Mouse (Mus musculus) embryonic facial prominence, embryonic 15.5 days (tissue): ENCODE data around the gene Alk. TPM values are rescaled to one million over a fixed set of nuclear protein-coding genes. Genes with fewer than 3 reads are reported as not detected.

Experiments
- ATAC-seq: fragments of 200-750 bp; cut with Nextera tagmentation; 2 replicates; pipeline ENCODE4 v1.8.0; 2017; ENCODE audit warnings: low read depth, moderate TSS enrichment; ENCODE audit not compliant: insufficient number of reproducible peaks, low FRiP score, low TSS enrichment
- H3K27ac ChIP-seq: fragments of 300-500 bp; sonication (generic); replicated peaks from 2 replicates; pipeline ENCODE4 v1.5.1; 2015; ENCODE audit warnings: mild to moderate bottlenecking, inconsistent platforms
- H3K27me3 ChIP-seq: fragments of 300-500 bp; sonication (generic); 2 replicates; pipeline ENCODE4 v1.6.1; 2015; ENCODE audit warnings: inconsistent platforms
- H3K36me3 ChIP-seq: fragments of 300-500 bp; sonication (generic); 2 replicates; pipeline ENCODE4 v1.6.1; 2015; ENCODE audit warnings: mild to moderate bottlenecking, inconsistent platforms
- H3K4me1 ChIP-seq: fragments of 300-500 bp; sonication (generic); 2 replicates; pipeline ENCODE4 v1.6.1; 2015; ENCODE audit warnings: inconsistent platforms
- H3K4me2 ChIP-seq: fragments of 300-500 bp; sonication (generic); replicated peaks from 2 replicates; pipeline ENCODE4 v1.6.1; 2015; ENCODE audit warnings: mild to moderate bottlenecking, inconsistent platforms
- H3K4me3 ChIP-seq: fragments of 300-500 bp; sonication (generic); replicated peaks from 2 replicates; pipeline ENCODE4 v1.5.1; 2015; ENCODE audit warnings: mild to moderate bottlenecking, inconsistent platforms
- H3K9ac ChIP-seq: fragments of 300-500 bp; sonication (generic); 2 replicates; pipeline ENCODE4 v1.6.1; 2015; ENCODE audit warnings: inconsistent platforms
- H3K9me3 ChIP-seq: fragments of 300-500 bp; sonication (generic); replicated peaks from 2 replicates; pipeline ENCODE4 v1.6.1; 2016; ENCODE audit warnings: inconsistent platforms
- WGBS: fragments of 180-500 bp; shearing (Covaris S2); methylation state at CpG from one replicate; pipeline ENCODE4 v1.1.7; 2015; 5-methylcytosine and 5-hydroxymethylcytosine counted together
- polyA plus RNA-seq: library from polyadenylated mRNA; unstranded; fragments of >200 nt; fragmentation: Nextera tagmentation; extraction: Ambion mirVana; gene quantifications from 2 replicates; pipeline ENCODE4 v1.2.1, GENCODE M21; 2015

Alk gene
- polyA plus RNA-seq, 1 experiment from 2014 or later, result 0.52 TPM

DNA sequence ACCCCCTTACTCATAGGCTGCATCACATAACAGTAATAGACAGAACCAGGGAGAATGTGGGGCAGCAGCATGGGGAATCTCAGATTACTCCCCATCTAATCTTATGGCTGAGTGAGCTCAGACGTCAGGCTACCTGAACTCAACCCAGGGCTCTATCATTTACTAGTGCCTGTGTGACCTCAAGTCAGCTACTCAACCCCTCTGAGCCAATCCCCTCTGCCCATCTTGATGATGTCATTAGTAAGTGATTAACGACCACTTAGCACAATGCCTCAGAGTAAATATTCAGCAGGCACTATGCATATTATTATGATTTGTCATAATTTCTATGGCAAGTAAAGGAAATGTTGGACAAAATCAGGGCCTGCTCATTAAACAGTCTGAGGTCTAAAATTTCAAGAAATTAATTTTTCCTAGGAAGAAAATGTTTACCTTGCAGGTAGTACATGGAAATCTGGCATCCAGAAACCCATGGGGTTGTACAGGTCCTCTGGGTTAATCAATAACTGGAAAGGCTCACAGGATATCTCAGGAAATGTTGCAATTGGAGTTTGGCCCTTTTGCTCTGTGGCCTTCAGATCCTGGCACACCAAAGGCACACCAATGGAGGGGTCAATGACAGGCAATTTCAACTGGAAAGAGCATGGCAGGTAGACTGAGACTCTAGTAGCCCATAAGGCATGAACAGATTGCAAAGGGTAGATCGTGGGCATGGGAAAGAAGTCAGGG is 204.9 kb downstream of the Alk start:
- Histone ChIP-seq H3K4me3 (no peak overlapping the region), H3K27me3 (no peaks in the 10 kb centered on the region), H3K9me3 (no peaks in the 10 kb centered on the region), H3K4me2 (no peak overlapping the region), H3K27ac (no peak overlapping the region), H3K36me3 (no peaks in the 10 kb centered on the region), H3K4me1 (no peaks in the 10 kb centered on the region), H3K9ac (no peak overlapping the region)
- no peak for ATAC-seq
- WGBS, result 73% methylated on average over 3 of the region's 3 CpGs

- Histone ChIP-seq H3K27ac (no peak overlapping the region), H3K36me3 (no peaks in the 10 kb centered on the region), H3K27me3 (no peaks in the 10 kb centered on the region), H3K4me3 (no peak overlapping the region), H3K9me3 (no peaks in the 10 kb centered on the region), H3K9ac (no peak overlapping the region), H3K4me2 (no peak overlapping the region; the same call in 1 of the 2 replicates), H3K4me1 (no peaks in the 10 kb centered on the region)
- ATAC-seq, result no peak
- WGBS, result 14% methylated on average over 8 of the region's 8 CpGs
Measured at GRCm38 (mm10) chr17:72395956-72396355, 208.5 kb downstream of the Alk start.

GRCm38 (mm10) chr17:72368991-72369390 is 235.4 kb downstream of the Alk start:
- H3K4me1 ChIP-seq, result no peaks in the 10 kb centered on the region
- H3K9me3 ChIP-seq, result no peaks in the 10 kb centered on the region
- 58% methylated on average over 4 of the region's 4 CpGs for WGBS
- ATAC-seq, result no peak
- H3K4me3 ChIP-seq, result no peak overlapping the region
- H3K4me2 ChIP-seq, result no peak overlapping the region
- no peak overlapping the region for H3K27ac ChIP-seq
- H3K9ac ChIP-seq, result no peak overlapping the region
- 0 out of 2 replicates have a peak, but pooled peaks cover 3% of the 10 kb centered on the region for H3K27me3 ChIP-seq
- no peaks in the 10 kb centered on the region for H3K36me3 ChIP-seq

DNA sequence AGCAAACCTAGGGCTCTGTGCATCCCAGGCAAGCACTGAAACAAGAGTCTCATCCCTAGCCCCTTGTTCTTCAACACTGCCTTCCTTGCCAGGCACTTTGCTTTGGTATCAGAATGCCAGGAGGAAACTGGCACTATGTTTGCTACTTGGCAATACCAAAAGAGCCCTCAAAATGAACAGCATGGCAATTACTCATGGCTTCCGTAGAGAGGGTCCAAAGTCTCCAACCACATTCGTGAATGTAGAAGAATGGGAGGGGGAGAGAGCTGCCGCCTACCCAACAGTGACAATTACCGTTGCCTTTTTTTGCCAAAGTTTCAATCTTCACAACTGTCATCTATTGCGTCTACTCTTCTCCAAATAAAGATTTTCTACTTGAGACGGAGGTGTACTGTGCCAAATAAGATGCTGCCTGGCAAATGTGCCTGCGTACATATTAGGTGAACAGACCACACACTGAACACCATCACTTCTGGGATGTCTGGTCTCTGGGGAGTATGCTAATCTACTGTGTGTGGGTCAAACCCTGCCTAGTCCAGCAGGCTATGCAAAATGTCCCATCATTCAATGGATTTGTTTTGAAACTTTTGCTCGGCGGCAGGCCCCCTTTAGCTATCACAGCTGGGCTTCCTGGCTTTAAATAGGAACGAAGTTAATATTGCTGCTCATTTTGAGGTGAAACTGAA is 241.5 kb downstream of the Alk start:
- Histone ChIP-seq H3K4me3 (no peak overlapping the region), H3K27ac (no peak overlapping the region), H3K4me2 (no peak overlapping the region), H3K36me3 (no peaks in the 10 kb centered on the region), H3K4me1 (no peaks in the 10 kb centered on the region), H3K27me3 (0 out of 2 replicates have a peak, but pooled peaks cover 3% of the 10 kb centered on the region), H3K9ac (no peak overlapping the region), H3K9me3 (no peaks in the 10 kb centered on the region)
- no peak for ATAC-seq
- WGBS, result 89% methylated on average over 10 of the region's 10 CpGs

DNA sequence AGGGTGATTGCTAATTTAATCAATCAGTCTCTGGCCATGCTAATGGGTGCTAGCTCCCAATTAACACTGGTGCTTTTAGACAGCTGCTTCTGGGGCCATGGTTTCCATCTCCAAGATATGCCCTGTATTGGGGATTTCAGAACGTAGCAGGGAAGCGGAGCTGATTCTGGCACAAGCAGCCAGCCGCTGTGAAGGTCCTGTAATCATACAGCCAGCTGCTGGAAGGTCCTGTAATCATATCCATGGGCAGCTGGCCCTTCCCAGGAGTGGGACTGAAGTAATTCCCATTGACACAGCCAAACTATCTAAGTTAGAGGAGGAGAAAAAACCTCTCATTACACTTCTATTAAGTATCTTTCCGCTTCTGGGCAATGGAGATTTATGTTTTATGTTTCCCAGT is 242.5 kb downstream of the Alk start:
- H3K27ac ChIP-seq, result no peak overlapping the region
- WGBS, result 80% methylated on average over 4 of the region's 4 CpGs
- no peak overlapping the region for H3K9ac ChIP-seq
- H3K27me3 ChIP-seq, result no peaks in the 10 kb centered on the region
- no peaks in the 10 kb centered on the region for H3K9me3 ChIP-seq
- no peaks in the 10 kb centered on the region for H3K36me3 ChIP-seq
- H3K4me1 ChIP-seq, result no peaks in the 10 kb centered on the region
- H3K4me3 ChIP-seq, result no peak overlapping the region
- no peak for ATAC-seq
- H3K4me2 ChIP-seq, result no peak overlapping the region

DNA sequence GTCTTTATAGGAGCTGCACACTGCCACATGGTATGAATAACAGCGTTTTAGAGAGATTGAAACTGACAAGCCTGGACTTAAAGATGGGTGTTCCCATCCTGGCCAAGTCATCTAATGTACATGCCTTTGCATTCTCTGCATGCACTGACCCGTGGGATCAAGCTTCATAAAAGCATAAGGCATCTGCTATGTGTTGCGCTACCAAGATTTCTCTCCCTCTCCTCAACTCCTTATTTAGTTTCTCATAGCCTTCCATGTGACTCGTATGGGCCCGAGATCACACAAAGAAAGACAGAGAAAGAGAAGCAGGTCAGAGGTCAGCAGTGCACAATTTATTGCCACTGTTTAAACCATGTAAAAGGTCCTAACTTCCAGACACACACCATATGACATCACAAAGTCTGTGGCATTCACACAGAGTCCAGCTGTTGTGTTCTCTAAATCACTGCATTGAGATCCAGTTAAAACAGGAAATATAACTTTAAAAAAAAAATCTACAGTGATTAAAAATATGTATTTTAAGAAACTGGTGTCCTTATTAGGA is 247.6 kb downstream of the Alk start:
- no peak for ATAC-seq
- WGBS, result 58% methylated on average over 5 of the region's 5 CpGs

DNA sequence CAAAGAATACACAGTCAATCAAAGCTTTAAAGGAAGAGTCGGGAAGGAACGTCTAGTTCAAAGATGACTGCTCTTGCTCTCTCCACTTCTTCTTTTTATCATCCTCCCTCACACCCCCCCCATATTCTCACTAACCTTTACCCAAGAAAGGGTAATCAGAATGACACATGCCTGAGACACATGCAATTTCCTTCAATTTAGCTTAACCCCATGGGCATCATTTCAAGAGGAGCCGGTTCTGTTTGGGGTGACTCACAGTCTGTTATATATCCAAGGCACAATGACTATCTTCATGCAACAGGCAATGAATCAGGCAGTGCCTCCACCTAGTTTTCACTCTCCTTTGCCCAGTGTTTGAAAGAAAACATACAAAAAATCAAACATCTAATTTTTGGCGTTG is 265.0 kb downstream of the Alk start:
- H3K9me3 ChIP-seq, result no peaks in the 10 kb centered on the region
- no peak for ATAC-seq
- H3K36me3 ChIP-seq, result no peaks in the 10 kb centered on the region
- H3K27me3 ChIP-seq, result no peaks in the 10 kb centered on the region
- no peak overlapping the region for H3K4me3 ChIP-seq
- H3K4me1 ChIP-seq, result no peaks in the 10 kb centered on the region
- WGBS, result 84% methylated on average over 4 of the region's 4 CpGs
- H3K27ac ChIP-seq, result no peak overlapping the region
- no peak overlapping the region for H3K9ac ChIP-seq
- no peak overlapping the region for H3K4me2 ChIP-seq

More for the DNA sequence above, 247.6 kb downstream of the Alk start:
- no peaks in the 10 kb centered on the region for H3K36me3 ChIP-seq
- no peak overlapping the region for H3K27ac ChIP-seq
- no peaks in the 10 kb centered on the region for H3K4me1 ChIP-seq
- H3K4me3 ChIP-seq, result no peak overlapping the region
- H3K4me2 ChIP-seq, result no peak overlapping the region
- no peak overlapping the region for H3K9ac ChIP-seq
- no peaks in the 10 kb centered on the region for H3K9me3 ChIP-seq
- H3K27me3 ChIP-seq, result no peaks in the 10 kb centered on the region

DNA sequence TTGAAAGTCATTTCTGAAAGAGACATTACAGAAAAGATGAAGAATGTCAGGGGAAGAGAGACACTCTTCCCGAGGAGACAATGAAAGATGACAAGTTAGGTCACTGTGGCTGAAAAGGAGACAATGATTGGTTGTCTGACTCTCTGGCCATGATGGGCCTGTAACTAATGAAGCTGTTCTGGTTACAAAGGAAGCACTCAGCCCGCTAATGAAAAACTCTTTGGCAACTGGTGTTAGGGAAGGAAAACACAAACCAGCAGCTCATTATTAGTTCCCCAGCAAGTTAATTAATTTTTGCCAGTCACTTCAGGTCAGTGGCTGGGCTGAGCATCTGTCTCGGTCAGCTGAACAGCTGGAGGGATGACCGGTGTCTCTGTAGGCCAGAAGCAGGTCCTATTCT is 271.5 kb downstream of the Alk start:
- H3K36me3 ChIP-seq, result no peaks in the 10 kb centered on the region
- H3K27me3 ChIP-seq, result no peaks in the 10 kb centered on the region
- H3K4me3 ChIP-seq, result no peak overlapping the region
- no peak overlapping the region for H3K27ac ChIP-seq
- H3K9ac ChIP-seq, result no peak overlapping the region
- ATAC-seq, result no peak
- H3K4me2 ChIP-seq, result no peak overlapping the region
- no peaks in the 10 kb centered on the region for H3K4me1 ChIP-seq
- 49% methylated on average over 4 of the region's 4 CpGs for WGBS
- H3K9me3 ChIP-seq, result no peaks in the 10 kb centered on the region

GRCm38 (mm10) chr17:72325941-72326340 is 278.5 kb downstream of the Alk start:
- 64% methylated on average over 4 of the region's 4 CpGs for WGBS

DNA sequence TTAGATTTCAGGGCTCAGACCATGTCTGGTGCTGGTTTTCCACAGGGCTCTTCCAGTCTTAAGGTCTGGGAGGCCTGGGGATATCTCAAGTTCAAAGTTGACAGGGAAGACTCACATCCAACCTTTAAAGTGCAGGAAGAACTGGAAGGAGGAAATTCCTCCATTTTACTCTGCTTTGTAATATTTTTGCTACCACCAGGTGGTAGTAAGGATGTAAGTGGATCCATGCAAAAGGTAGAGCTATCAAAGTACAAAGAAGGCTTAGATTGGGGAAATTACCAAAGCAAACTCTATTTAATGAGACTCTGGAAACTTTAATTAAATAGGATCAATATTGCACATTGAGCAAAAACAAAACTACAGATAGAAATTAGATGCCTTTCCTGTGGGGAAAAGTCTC is 284.9 kb downstream of the Alk start:
- no peak overlapping the region for H3K4me3 ChIP-seq
- H3K4me2 ChIP-seq, result no peak overlapping the region
- no peak overlapping the region for H3K9ac ChIP-seq
- no peaks in the 10 kb centered on the region for H3K36me3 ChIP-seq
- no peaks in the 10 kb centered on the region for H3K9me3 ChIP-seq
- no peak overlapping the region for H3K27ac ChIP-seq
- no peaks in the 10 kb centered on the region for H3K4me1 ChIP-seq
- ATAC-seq, result no peak
- H3K27me3 ChIP-seq, result no peaks in the 10 kb centered on the region

More at GRCm38 (mm10) chr17:72325941-72326340, 278.5 kb downstream of the Alk start:
- H3K4me3 ChIP-seq, result no peak overlapping the region
- no peak overlapping the region for H3K4me2 ChIP-seq
- ATAC-seq, result no peak
- H3K9me3 ChIP-seq, result no peaks in the 10 kb centered on the region
- no peak overlapping the region for H3K9ac ChIP-seq
- H3K27me3 ChIP-seq, result no peaks in the 10 kb centered on the region
- H3K4me1 ChIP-seq, result no peaks in the 10 kb centered on the region
- no peaks in the 10 kb centered on the region for H3K36me3 ChIP-seq
- H3K27ac ChIP-seq, result no peak overlapping the region

GRCm38 (mm10) chr17:72299651-72300050 is 304.8 kb downstream of the Alk start:
- Histone ChIP-seq H3K36me3 (no peaks in the 10 kb centered on the region), H3K4me3 (no peak overlapping the region), H3K27me3 (no peaks in the 10 kb centered on the region), H3K27ac (no peak overlapping the region), H3K4me2 (no peak overlapping the region), H3K9ac (no peak overlapping the region), H3K4me1 (no peaks in the 10 kb centered on the region), H3K9me3 (no peaks in the 10 kb centered on the region)
- no peak for ATAC-seq
- WGBS, result 67% methylated on average over 5 of the region's 5 CpGs
